Mouse (Mus musculus): ENCODE results near the gene Lamc1. TPM values are rescaled to one million over a fixed set of nuclear protein-coding genes. Genes with fewer than 3 reads are reported as not detected.
"Not testable (repeated sequence)": the region's sequence is repeated elsewhere in the genome, so short reads cannot be mapped to it uniquely, and the experiment has no call there.

The Lamc1 gene
- total RNA-seq, 2 experiments from 2014 or later = 415 to 420 TPM

GRCm38 (mm10) chr1:153307509-153308178 is 24.9 kb downstream of the Lamc1 start:
- no peak for DNase-seq
- intact Hi-C loops (cut with DNase I) = no loop called here

DNA sequence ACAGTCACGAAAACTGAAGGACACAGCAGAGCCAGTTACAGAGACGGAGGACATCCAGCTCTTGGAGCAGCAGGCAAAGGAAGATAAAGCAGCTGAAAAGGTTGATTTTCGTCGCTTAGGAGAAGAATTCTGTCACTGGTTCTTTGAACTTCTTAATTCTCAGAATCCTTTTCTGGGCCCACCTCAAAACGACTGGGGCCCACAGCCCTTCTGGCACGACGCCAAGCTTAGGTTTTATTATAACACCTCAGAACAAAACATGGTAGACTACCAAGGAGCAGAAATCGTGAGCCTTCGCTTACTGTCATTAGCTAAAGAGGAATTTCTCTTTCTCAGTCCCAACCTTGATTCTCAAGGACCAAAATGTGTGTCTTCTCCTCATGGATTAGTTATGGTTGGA is 26.9 kb downstream of the Lamc1 start:
- intact Hi-C loops (cut with DNase I); DNase-seq: not testable (repeated sequence)

GRCm38 (mm10) chr1:153305249-153305648 is 27.3 kb downstream of the Lamc1 start:
- DNase-seq; intact Hi-C loops (cut with DNase I): not testable (repeated sequence)

DNA sequence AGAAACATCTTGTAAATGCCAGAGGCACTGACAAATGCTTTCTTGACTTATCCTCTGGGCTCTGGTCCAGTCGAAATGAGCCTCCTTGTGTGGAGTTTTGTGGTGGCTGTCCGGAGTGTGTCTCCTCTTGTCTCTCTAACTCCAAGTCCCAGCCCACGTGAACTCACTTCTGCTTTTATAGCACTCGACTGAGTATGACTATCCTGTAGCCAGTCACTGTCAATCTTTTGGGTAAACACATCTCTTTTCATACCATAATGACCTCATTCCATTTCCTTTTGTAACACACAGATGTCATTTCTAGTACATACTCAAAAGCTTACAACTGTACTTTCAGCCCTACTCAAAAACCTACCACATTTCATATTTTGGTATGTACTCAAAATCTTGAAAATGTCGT is 33.1 kb downstream of the Lamc1 start:
- DNase-seq; intact Hi-C loops (cut with DNase I): not testable (repeated sequence)

DNA sequence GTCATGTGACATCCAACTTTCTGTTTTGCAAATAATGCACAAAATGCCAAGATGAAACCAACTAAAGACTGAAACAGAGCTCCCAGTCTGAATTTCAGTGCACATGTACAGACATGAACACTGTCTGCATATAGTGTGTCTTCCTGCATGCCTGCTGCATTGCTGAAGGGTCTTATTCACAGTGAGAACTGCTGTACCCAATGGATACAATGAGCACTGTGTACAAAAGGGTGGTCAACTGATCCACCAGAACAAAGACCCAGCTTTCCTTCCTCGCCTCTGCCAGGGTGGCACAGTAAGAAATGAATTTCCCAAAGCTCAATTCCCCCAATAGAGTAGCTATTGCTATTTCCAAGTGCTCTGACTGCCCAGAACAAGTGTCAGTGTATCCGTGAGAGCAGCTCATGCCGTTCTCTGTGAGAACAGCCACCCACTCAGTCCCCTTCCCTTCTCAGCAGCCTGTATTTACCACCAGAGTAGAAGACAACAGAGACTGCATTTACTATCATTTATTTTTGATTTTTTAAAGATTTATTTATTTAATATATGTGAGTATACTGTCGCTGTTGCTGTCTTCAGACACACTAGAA is 34.7 kb downstream of the Lamc1 start:
- DNase-seq; intact Hi-C loops (cut with DNase I): not testable (repeated sequence)

GRCm38 (mm10) chr1:153296035-153296434 is 36.6 kb downstream of the Lamc1 start:
- intact Hi-C loops (cut with DNase I) = no loop called here
- no peak for DNase-seq

DNA sequence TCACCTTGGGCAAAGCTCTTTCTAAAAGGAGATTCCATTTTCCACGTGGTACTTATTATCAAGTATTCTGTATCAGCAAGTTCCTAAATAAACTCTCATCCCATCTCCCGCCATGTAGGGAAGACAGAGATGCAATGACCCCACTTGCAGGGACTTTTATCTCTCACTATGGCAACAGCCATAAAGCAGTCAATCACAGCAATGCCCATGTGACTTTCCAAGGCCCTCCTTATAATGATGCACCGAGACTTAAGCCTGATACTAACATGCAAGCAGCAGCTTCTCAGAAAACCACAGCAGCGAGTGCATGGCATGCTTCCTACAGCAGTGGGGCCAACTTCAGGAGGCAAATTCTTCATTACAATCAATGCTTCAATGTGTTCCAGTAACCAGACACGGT is 39.7 kb downstream of the Lamc1 start:
- intact Hi-C loops (cut with DNase I) = loop anchor here (2.0 kb wide), 1 partner anchor 28 kb away; no protein-coding TSS in a partner anchor

GRCm38 (mm10) chr1:153292202-153292601 is 40.4 kb downstream of the Lamc1 start:
- intact Hi-C loops (cut with DNase I) = loop anchor here (2.0 kb wide), 1 partner anchor 27 kb away; no protein-coding TSS in a partner anchor
- DNase-seq = peak; percentile 65 to 70

More for the DNA sequence above, 39.7 kb downstream of the Lamc1 start:
- DNase-seq = peak in 1 of 2 experiments; percentile 44

- intact Hi-C loops (cut with DNase I) = no loop called here
- no peak for DNase-seq
Measured at GRCm38 (mm10) chr1:153291416-153291815, 41.2 kb downstream of the Lamc1 start.

DNA sequence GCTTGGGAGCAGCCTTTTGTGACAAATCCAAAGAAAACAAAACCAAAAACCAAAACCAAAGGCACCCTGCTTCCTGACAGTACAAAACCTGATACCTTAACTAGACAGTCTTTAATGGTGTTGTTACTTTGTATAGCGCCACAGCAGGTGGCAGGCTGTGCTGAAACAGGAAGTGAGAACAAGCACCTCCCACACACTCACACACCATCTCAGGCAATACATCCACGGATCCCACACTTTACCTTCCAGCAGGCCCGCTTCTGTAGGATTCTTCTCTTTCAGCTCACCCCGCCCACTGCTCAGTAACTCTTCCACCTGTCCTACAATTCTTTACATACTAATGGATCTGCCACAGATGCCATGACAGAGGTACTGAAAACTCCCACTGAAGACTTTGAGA is 44.6 kb downstream of the Lamc1 start:
- no peak for DNase-seq
- intact Hi-C loops (cut with DNase I) = no loop called here

GRCm38 (mm10) chr1:153287443-153287842 is 45.1 kb downstream of the Lamc1 start:
- intact Hi-C loops (cut with DNase I) = no loop called here
- DNase-seq = no peak

DNA sequence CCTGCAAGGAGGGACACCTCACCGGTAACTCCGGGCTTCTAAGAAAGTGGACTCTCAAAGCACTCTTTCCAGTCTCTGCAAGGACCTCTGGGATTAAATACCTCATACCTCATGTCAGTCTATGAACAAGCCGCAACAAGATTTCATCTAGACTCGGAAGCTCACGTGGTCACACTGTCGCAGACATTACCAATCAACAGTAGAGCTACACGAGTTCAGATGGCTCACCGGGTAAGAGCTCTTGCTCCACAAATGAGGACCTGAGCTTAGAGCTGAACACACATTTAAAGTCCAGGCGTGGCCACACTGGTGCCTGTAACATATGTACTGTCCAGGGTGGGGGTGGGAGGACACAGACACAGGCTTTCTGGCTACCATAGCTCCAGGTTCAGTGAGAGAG is 46.4 kb downstream of the Lamc1 start:
- intact Hi-C loops (cut with DNase I) = no loop called here
- no peak for DNase-seq

GRCm38 (mm10) chr1:153285188-153285587 is 47.4 kb downstream of the Lamc1 start:
- intact Hi-C loops (cut with DNase I) = no loop called here
- no peak for DNase-seq

- DNase-seq = peak in 1 of 2 experiments; percentile 37
- intact Hi-C loops (cut with DNase I) = loop anchor here (5.0 kb wide), 1 partner anchor 50 kb away; the partner anchor contains the start of gene Lamc1
Measured at GRCm38 (mm10) chr1:153282342-153282975, 50.1 kb downstream of the Lamc1 start.

DNA sequence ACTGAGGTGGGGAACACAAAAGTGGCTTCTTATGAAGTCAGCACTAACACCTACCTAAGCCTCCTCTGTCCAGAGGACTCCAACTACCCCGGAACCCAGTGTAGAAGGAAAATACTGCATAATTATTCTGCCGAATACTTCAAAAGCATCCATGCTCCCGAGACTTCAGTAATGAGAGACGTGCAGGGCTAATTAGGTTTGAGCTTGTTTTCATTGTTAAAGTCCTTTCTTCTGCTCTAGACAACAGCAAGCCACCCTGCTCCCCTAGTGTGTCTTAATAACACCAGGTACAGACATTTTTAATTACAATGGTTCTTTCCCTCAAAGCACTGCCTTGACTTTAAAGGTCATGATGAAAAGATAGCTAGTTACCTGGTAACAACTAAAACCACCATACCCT is 51.1 kb downstream of the Lamc1 start:
- intact Hi-C loops (cut with DNase I) = loop anchor here (5.0 kb wide), 1 partner anchor 51 kb away; the partner anchor contains the start of gene Lamc1
- DNase-seq = no peak

GRCm38 (mm10) chr1:153280411-153280810 is 52.2 kb downstream of the Lamc1 start:
- intact Hi-C loops (cut with DNase I) = loop anchor here (5.0 kb wide), 1 partner anchor 52 kb away; the partner anchor contains the start of gene Lamc1
- DNase-seq = peak; percentile 68 to 79

DNA sequence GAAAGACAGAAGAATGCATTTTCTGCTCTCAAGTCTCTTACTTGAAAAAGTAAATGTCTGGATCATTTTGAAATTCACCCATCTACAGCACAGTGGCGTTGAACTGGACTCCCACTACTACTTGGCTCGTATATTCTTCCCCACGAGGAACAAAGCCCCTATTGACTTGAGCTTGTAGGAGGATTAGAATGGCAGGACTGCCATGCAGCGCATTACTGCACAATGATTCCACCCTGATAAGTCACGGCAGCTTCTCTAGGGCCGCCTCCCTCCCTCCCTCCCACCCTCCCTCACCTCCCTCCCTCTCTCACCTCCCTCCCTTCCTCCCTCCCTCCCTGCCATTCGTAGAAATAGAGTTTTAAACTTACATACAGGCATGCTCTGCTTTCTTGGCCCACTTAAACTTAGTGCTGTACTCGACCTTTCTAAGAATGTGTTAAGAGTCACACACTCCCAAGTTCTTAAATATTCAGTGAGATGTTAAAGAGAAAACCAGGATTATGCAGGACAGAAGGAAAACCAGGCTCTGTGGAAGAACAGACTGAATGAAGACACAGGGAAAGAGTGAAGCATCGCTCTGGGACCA is 54.5 kb downstream of the Lamc1 start:
- DNase-seq = no peak
- intact Hi-C loops (cut with DNase I) = no loop called here

DNA sequence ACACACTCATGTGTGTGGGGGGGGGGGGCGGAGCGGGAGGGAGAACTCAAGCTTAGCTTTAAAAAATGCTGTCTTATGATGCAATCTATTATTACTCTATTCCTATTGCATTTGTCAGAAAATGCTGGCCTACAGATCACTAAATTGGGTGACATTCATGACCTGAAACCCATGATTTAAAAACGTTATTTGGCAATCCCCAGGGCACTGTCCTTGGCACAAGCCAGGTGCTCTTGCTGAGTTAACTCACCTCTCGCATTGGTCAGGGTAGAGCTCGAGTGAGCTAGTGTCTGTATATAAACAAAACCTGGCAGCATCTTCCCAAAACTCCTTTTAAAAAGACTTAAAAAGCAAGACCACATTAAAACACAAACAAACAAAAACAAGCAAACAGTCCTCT is 57.1 kb downstream of the Lamc1 start:
- intact Hi-C loops (cut with DNase I) = no loop called here

DNA sequence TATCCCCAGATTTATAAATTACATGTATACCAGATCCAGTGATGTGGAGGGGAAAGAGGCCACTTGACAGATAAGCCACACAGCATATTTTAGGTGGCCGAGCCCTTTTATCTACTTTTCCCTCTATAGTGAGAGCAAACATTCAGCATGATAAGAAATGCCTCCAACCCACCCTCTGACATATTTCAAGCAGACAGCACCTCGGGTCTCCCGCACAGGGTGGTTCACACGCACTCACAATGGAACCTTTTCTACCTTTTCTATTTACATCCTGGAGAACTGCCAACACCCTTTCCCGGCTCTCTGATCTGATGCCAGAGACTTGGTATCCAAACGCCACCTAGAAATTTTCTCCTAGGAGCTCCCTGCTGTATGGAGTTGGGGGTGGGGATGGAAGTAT is 58.0 kb downstream of the Lamc1 start:
- DNase-seq = peak; percentile 43 to 53
- intact Hi-C loops (cut with DNase I) = no loop called here

More for the DNA sequence above, 57.1 kb downstream of the Lamc1 start:
- DNase-seq = no peak

GRCm38 (mm10) chr1:153273657-153274056 is 58.9 kb downstream of the Lamc1 start:
- no peak for DNase-seq
- intact Hi-C loops (cut with DNase I) = no loop called here

- no peak for DNase-seq
- intact Hi-C loops (cut with DNase I) = no loop called here
Measured at GRCm38 (mm10) chr1:153270827-153271226, 61.8 kb downstream of the Lamc1 start.
